Comparison of ENCODE assay signal across 22 mouse cellular contexts in genomic region chr8:57076995-57077394, GRCm38 (mm10).
DNase-seq lines count a peak whose midpoint lies in the region; ATAC-seq lines count a peak whose summit lies in the region.
"Had no signal": no experiment of that assay in that cellular context is flagged by ENCODE, and none has a peak within 500 bp of the region (broad histone marks: within the 10 kb centered on the region; RNA-seq: fewer than 3 reads in every experiment).

No protein-coding gene starts in this region.

- H3K9me3 ChIP-seq in heart, embryonic 12.5 days (replicated peaks): no peaks in the 10 kb centered on the region
- H3K9me3 ChIP-seq: embryonic facial prominence, embryonic 13.5 days; embryonic facial prominence, embryonic 15.5 days; forebrain, embryonic 10.5 days; forebrain, embryonic 13.5 days had no signal

- ATAC-seq in heart, embryonic 12.5 days (ENCODE audit: insufficient number of reproducible peaks, low FRiP score): no peak
- ATAC-seq: activated CD4-positive, CD25-positive, alpha-beta regulatory T cell, adult 4 months; forebrain, embryonic 13.5 days; forebrain, embryonic 16.5 days had no signal

- H3K36me3 ChIP-seq in heart, embryonic 12.5 days: no peaks in the 10 kb centered on the region
- H3K36me3 ChIP-seq: embryonic facial prominence, embryonic 13.5 days; embryonic facial prominence, embryonic 15.5 days; forebrain, embryonic 10.5 days had no signal

- no peak overlapping the region for H3K27ac ChIP-seq in heart, embryonic 12.5 days (ENCODE audit: poor library complexity, severe bottlenecking)
- H3K27ac ChIP-seq: embryonic facial prominence, embryonic 13.5 days; embryonic facial prominence, embryonic 15.5 days; forebrain, embryonic 10.5 days; forebrain, embryonic 13.5 days had no signal

- H3K4me1 ChIP-seq in heart, embryonic 12.5 days (replicated peaks): no peaks in the 10 kb centered on the region
- H3K4me1 ChIP-seq: embryonic facial prominence, embryonic 13.5 days; embryonic facial prominence, embryonic 15.5 days; forebrain, embryonic 10.5 days; forebrain, embryonic 13.5 days had no signal

- H3K4me2 ChIP-seq in heart, embryonic 12.5 days: no peak overlapping the region
- H3K4me2 ChIP-seq: embryonic facial prominence, embryonic 13.5 days; embryonic facial prominence, embryonic 15.5 days; forebrain, embryonic 13.5 days had no signal

- H3K4me3 ChIP-seq in heart, embryonic 12.5 days: no peak overlapping the region
- H3K4me3 ChIP-seq: embryonic facial prominence, embryonic 13.5 days; embryonic facial prominence, embryonic 15.5 days; erythroblast, embryonic 14.5 days; forebrain, embryonic 10.5 days; forebrain, embryonic 13.5 days had no signal

- DNase-seq in heart, adult 11 months: peak; percentile 60
- peak; percentile 2 for DNase-seq in R1 (ENCODE audit: low read depth, low spot score)
- peak; percentile 31 for DNase-seq in retina, embryonic 14.5 days (ENCODE audit: low spot score)
- DNase-seq in right cerebral cortex, postnatal 10 days (ENCODE audit: low spot score in 2 of 2): no peak
- no peak for DNase-seq in cerebellum, postnatal 14 days
- DNase-seq: adrenal gland, adult 8-10 months; adrenal gland, postnatal 14 days; adrenal gland, postnatal 36 days; cerebellum, adult 11-12 months; cerebellum, adult 2 months; cerebellum, adult 9-10 months; cerebellum, postnatal 10 days; cerebellum, postnatal 36 days; embryo, embryonic 11 days had no signal

- no peaks in the 10 kb centered on the region for H3K27me3 ChIP-seq in heart, embryonic 12.5 days (replicated peaks)
- H3K27me3 ChIP-seq: embryonic facial prominence, embryonic 13.5 days; embryonic facial prominence, embryonic 15.5 days; forebrain, embryonic 13.5 days had no signal

- H3K9ac ChIP-seq in heart, embryonic 12.5 days: no peak overlapping the region
- H3K9ac ChIP-seq: embryonic facial prominence, embryonic 13.5 days; embryonic facial prominence, embryonic 15.5 days; forebrain, embryonic 13.5 days had no signal

- 87% methylated on average over 8 of the region's 8 CpGs for WGBS in heart, embryonic 12.5 days

Comparison
In these comparisons a context has a peak if more than half of its experiments do, and no peak if none do; other contexts are left out.
1. DNase-seq: peak in heart, adult 11 months (single experiment), R1 (single experiment) and retina, embryonic 14.5 days (single experiment); none in right cerebral cortex, postnatal 10 days (0 of 2) and cerebellum, postnatal 14 days (0 of 2).